Mouse (Mus musculus) adipocyte (in vitro differentiated cells): ENCODE data around the gene Zkscan17.
A peak's percentile ranks its signal among the peaks of the same experiment; 100 is the strongest.

Experiments used
- DNase-seq: peaks from one replicate; pipeline ENCODE4 v3.0.0-alpha.2; 2016; ENCODE audit warnings: low spot score

Gene Zkscan17

GRCm38 (mm10) chr11:59456346-59456745 lies 70.2 kb downstream of the Zkscan17 start:
- DNase-seq = no peak

DNA sequence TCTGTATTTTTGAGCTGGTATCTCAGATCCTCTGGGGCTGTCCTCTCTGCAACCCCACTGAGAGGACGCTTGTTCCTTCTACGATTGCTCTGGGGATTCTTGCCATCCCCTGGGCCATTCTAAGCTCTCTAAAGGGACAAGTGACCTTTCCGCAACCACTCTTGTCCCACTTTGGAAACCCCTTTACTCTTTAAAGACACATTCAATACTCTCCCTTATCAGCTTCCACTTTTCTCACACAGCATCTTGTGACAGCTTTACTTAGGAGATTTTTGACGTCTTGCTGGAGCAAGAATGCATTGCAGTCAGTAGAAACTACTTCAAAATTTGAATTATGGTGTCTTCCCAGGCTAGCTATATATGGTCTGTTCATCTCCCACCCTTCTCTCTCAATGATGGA lies 75.5 kb downstream of the Zkscan17 start, which contains the start of gene Snap47:
TSS of gene Snap47 (minus strand) at position 101 of the 400 bp plus-strand sequence.
- no peak for DNase-seq

DNA sequence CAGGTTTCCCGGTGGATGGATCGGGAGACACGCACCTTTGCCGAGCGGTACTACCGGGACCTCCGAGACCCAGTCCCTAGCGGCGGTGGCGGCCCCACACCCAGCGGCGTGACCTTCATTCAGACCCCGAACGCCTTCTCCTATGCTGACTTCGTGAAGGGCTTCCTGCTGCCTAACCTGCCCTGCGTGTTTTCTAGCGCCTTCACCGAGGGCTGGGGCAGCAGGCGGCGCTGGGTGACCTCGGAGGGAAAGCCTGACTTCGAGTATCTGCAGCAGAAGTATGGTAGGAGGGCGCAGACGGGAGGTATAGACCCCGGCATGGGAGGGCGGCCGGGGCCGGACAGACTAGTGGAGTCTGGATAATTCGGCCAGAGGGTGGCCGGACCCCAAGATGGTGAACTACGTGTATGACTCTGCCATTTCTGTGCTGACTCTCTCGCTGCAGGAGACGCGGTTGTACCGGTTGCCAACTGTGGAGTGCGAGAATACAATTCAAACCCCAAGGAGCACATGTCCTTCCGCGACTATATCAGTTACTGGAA lies 76.2 kb downstream of the Zkscan17 start:
- DNase-seq = peak; percentile 45

DNA sequence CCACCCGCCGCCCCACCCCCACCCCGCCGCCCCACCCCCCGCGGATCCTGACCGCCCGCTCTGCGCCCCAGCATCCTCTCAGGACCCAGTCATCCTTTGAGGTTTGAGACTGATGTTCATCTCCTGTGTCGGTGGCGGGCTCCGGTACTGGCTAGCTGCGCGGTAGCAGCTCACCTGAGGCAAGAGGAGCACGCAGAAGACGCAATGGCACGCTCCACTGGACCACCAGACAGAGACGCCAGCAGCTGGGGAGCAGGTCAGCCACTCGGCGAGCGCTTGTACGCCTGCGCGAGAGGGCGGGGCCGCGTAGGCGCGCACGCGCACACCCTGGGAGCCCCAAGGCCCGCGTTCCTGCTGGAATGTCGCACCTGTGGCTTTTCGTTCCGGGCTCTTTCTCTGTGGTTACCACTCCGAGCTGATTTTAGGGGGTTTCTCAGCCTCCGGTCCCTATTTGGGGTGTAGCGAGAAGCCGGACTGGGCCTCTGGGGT lies 76.8 kb downstream of the Zkscan17 start, which contains the start of gene Jmjd4:
TSS of gene Jmjd4 (plus strand) at position 305 of the 489 bp plus-strand sequence.
- DNase-seq = peak; percentile 89

DNA sequence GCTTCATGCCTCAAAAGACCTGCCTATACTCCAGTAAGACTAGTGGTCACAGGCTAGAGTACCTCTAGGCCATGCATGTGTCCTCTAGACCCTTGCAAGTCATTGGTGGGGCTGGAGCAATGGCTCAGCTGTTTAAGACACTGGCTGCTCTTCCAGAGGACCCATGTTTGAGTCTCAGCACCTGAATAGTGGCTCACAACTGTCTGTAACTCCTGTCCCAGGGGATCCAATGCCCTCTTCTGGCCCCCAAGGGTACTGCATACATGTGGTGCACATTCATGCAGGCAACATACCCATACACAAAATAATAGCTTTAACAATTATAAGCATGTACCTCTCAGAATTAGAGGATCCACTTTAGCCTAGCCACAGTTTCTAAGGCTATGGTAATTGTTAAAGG lies 83.4 kb downstream of the Zkscan17 start:
- DNase-seq = no peak

DNA sequence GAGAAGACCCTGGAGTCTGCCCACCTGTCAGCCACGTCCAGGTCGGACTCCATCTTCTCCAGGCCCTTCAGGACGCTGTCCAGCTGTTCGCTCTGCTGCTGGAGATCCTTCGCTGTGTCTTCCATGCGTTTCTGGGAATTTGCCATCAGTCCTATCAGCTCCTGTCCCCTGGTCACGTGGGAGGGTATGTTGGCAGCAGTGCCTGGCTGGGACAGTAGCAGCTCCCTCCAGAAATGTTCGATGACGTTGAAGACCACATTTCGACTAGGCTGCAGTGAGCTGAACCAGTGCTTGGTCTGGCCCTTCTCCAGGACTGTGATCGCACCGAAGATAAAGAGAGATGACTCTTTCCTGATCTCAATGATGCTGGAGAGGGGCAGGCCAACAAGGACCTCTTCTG lies 88.6 kb downstream of the Zkscan17 start:
- DNase-seq = no peak
